Mouse (Mus musculus) erythroblast, adult 5-6 weeks (primary cell): ENCODE measurements around the gene Olfr744. TPM values are rescaled to one million over a fixed set of nuclear protein-coding genes. Genes with fewer than 3 reads are reported as not detected.
"Not testable (repeated sequence)": the region's sequence is repeated elsewhere in the genome, so short reads cannot be mapped to it uniquely, and the experiment has no call there.

Experiments used
- ATAC-seq: replicated peaks from 2 replicates; pipeline ENCODE4 v1.8.0; 2016; ENCODE audit warnings: moderate number of reproducible peaks, mild to moderate bottlenecking, moderate TSS enrichment, inconsistent platforms; ENCODE audit not compliant: poor library complexity, low FRiP score, severe bottlenecking
- total RNA-seq, 2 experiments: library from RNA; stranded (forward) in 1 of 2; stranded (reverse) in 1 of 2; fragments of 150-400 nt in 1 of 2; fragments of 200-764, 138-1000 nt in 1 of 2; gene quantifications; 2 replicates each; pipeline versions ENCODE4 v1.2.3 to v1.2.4; 2015 to 2017; ENCODE audit warnings: low replicate concordance in 2 of 2

Gene Olfr744
- not detected in 2 replicates for total RNA-seq (2015; ENCODE audit: low replicate concordance)
- not detected in 2 replicates for total RNA-seq (2017; ENCODE audit: low replicate concordance)

GRCm38 (mm10) chr14:50614579-50614978 lies at the start of gene Olfr744:
Gene Olfr744, plus strand, starts transcription at chr14:50614879.
- no peak for ATAC-seq

GRCm38 (mm10) chr14:50573056-50573455 lies 41.6 kb upstream of the Olfr744 start:
- not testable (repeated sequence) for ATAC-seq

- no peak for ATAC-seq
These were observed 24.4 kb downstream of the Olfr744 start, which contains the start of gene Olfr745 for GRCm38 (mm10) chr14:50639088-50639487. Gene Olfr745, plus strand, starts transcription at chr14:50639388.

GRCm38 (mm10) chr14:50646783-50647182 lies 32.1 kb downstream of the Olfr744 start, which contains the start of gene Olfr746:
Gene Olfr746, plus strand, starts transcription at chr14:50647083.
- no peak for ATAC-seq

Other genes with a start within 250 kb of the Olfr744 start
- not detected in 2 replicates for gene Olfr736, start 233.7 kb upstream of the Olfr744 start, total RNA-seq (2015; ENCODE audit: low replicate concordance)
- gene Olfr736, start 233.7 kb upstream of the Olfr744 start, total RNA-seq (2017; ENCODE audit: low replicate concordance): not detected in 2 replicates
- not detected in 2 replicates for gene Olfr738, start 207.3 kb upstream of the Olfr744 start, total RNA-seq (2015; ENCODE audit: low replicate concordance)
- gene Olfr738, start 207.3 kb upstream of the Olfr744 start, total RNA-seq (2017; ENCODE audit: low replicate concordance): not detected in 2 replicates
- gene Olfr739, start 196.3 kb upstream of the Olfr744 start, total RNA-seq (2015; ENCODE audit: low replicate concordance): not detected in 2 replicates
- gene Olfr739, start 196.3 kb upstream of the Olfr744 start, total RNA-seq (2017; ENCODE audit: low replicate concordance): not detected in 2 replicates
- gene Olfr740, start 169.3 kb upstream of the Olfr744 start, total RNA-seq (2015; ENCODE audit: low replicate concordance): 0.38 TPM in 1 of 2 replicates, not detected in the other
- gene Olfr740, start 169.3 kb upstream of the Olfr744 start, total RNA-seq (2017; ENCODE audit: low replicate concordance): not detected in 2 replicates
- not detected in 2 replicates for gene Olfr741, start 142.1 kb upstream of the Olfr744 start, total RNA-seq (2015; ENCODE audit: low replicate concordance)
- gene Olfr741, start 142.1 kb upstream of the Olfr744 start, total RNA-seq (2017; ENCODE audit: low replicate concordance): 0.56 TPM in 1 of 2 replicates, not detected in the other
- not detected in 2 replicates for gene Olfr742, start 111.3 kb upstream of the Olfr744 start, total RNA-seq (2015; ENCODE audit: low replicate concordance)
- gene Olfr742, start 111.3 kb upstream of the Olfr744 start, total RNA-seq (2017; ENCODE audit: low replicate concordance): not detected in 2 replicates
- not detected in 2 replicates for gene Olfr743, start 93.0 kb upstream of the Olfr744 start, total RNA-seq (2015; ENCODE audit: low replicate concordance)
- not detected in 2 replicates for gene Olfr743, start 93.0 kb upstream of the Olfr744 start, total RNA-seq (2017; ENCODE audit: low replicate concordance)
- gene Olfr745, start 24.5 kb downstream of the Olfr744 start, total RNA-seq (2015; ENCODE audit: low replicate concordance): not detected in 2 replicates
- gene Olfr745, start 24.5 kb downstream of the Olfr744 start, total RNA-seq (2017; ENCODE audit: low replicate concordance): not detected in 2 replicates
- not detected in 2 replicates for gene Olfr746, start 32.2 kb downstream of the Olfr744 start, total RNA-seq (2015; ENCODE audit: low replicate concordance)
- not detected in 2 replicates for gene Olfr746, start 32.2 kb downstream of the Olfr744 start, total RNA-seq (2017; ENCODE audit: low replicate concordance)
- not detected in 2 replicates for gene Olfr747, start 78.3 kb downstream of the Olfr744 start, total RNA-seq (2015; ENCODE audit: low replicate concordance)
- gene Olfr747, start 78.3 kb downstream of the Olfr744 start, total RNA-seq (2017; ENCODE audit: low replicate concordance): not detected in 2 replicates
- gene Olfr748, start 92.5 kb downstream of the Olfr744 start, total RNA-seq (2015; ENCODE audit: low replicate concordance): not detected in 2 replicates
- gene Olfr748, start 92.5 kb downstream of the Olfr744 start, total RNA-seq (2017; ENCODE audit: low replicate concordance): not detected in 2 replicates
- not detected in 2 replicates for gene Olfr749, start 130.2 kb downstream of the Olfr744 start, total RNA-seq (2015; ENCODE audit: low replicate concordance)
- gene Olfr749, start 130.2 kb downstream of the Olfr744 start, total RNA-seq (2017; ENCODE audit: low replicate concordance): not detected in 2 replicates
- 1.2 and 7.7 TPM in 2 replicates for gene Ttc5, start 170.6 kb downstream of the Olfr744 start, total RNA-seq (2015; ENCODE audit: low replicate concordance)
- 9.8 and 11.8 TPM in 2 replicates for gene Ttc5, start 170.6 kb downstream of the Olfr744 start, total RNA-seq (2017; ENCODE audit: low replicate concordance)
- not detected in 2 replicates for gene Ccnb1ip1, start 192.9 kb downstream of the Olfr744 start, total RNA-seq (2015; ENCODE audit: low replicate concordance)
- gene Ccnb1ip1, start 192.9 kb downstream of the Olfr744 start, total RNA-seq (2017; ENCODE audit: low replicate concordance): not detected in 2 replicates
- 15.8 and 18.2 TPM in 2 replicates for gene Parp2, start 193.0 kb downstream of the Olfr744 start, total RNA-seq (2015; ENCODE audit: low replicate concordance)
- gene Parp2, start 193.0 kb downstream of the Olfr744 start, total RNA-seq (2017; ENCODE audit: low replicate concordance): 32.1 and 44.7 TPM in 2 replicates